13 mouse cellular contexts compared by ENCODE assay signal in the genomic region with DNA sequence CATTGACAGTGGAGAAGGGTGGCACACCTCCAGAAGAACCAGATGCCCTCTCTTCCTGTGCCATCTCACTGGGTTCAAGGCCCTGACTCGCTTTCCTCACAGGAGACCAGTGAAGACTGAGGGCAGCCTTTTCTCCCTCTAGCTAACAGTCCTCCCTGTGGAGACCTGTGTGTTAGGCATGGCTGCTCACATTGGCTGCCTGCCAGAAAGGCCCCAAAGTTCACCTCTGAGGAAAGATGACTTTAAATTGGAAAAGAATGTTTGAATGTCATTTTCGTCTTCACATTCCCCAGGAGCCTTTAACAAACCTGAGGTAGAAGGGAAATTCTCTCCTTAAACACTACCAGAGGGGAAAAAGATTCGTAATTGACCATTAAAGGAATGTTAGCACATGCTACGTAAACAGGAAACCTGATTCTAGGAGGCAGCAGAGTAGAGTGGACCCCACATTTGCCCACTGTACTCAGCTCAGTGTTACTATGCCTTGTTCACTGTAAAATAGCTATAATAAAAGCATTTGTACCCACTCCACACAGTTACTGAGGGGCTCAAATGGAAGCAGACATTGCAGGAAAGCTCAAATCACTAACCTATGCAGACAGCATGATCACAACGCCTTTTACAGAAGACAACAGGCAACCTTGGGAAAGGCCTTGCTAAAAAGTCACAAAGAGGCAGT.
DNase-seq lines count a peak whose midpoint lies in the region; ATAC-seq and TF ChIP-seq lines count a peak whose summit lies in the region.
"Had no signal": no experiment of that assay in that cellular context is flagged by ENCODE, and none has a peak within 500 bp of the region (broad histone marks: within the 10 kb centered on the region; RNA-seq: fewer than 3 reads in every experiment).

No protein-coding gene starts in this region.

- no peak overlapping the region for H3K27ac ChIP-seq in liver, postnatal 0 days (ENCODE audit: low read depth)
- H3K27ac ChIP-seq in embryonic facial prominence, embryonic 12.5 days, result peak overlapping the region; percentile 71; the same call in 1 of the 2 replicates
- peak overlapping the region; percentile 22 for H3K27ac ChIP-seq in limb, embryonic 13.5 days
- H3K27ac ChIP-seq: forebrain, embryonic 10.5 days had no signal

- H3K4me2 ChIP-seq in liver, postnatal 0 days (ENCODE audit: low read depth, low read length), result no peak overlapping the region
- H3K4me2 ChIP-seq in embryonic facial prominence, embryonic 12.5 days (replicated peaks), result no peak overlapping the region
- H3K4me2 ChIP-seq in limb, embryonic 13.5 days (replicated peaks), result no peak overlapping the region

- H3K9ac ChIP-seq in liver, postnatal 0 days (replicated peaks), result no peak overlapping the region
- no peak overlapping the region for H3K9ac ChIP-seq in embryonic facial prominence, embryonic 12.5 days
- H3K9ac ChIP-seq in limb, embryonic 13.5 days, result no peak overlapping the region

- H3K9me3 ChIP-seq in liver, postnatal 0 days (ENCODE audit: low read length), result no peaks in the 10 kb centered on the region
- no peaks in the 10 kb centered on the region for H3K9me3 ChIP-seq in embryonic facial prominence, embryonic 12.5 days
- no peaks in the 10 kb centered on the region for H3K9me3 ChIP-seq in limb, embryonic 13.5 days
- H3K9me3 ChIP-seq: forebrain, embryonic 10.5 days had no signal

- no peak for ATAC-seq in liver, postnatal 0 days
- peak; percentile 75 for ATAC-seq in embryonic facial prominence, embryonic 12.5 days (ENCODE audit: insufficient number of reproducible peaks, insufficient read depth, low FRiP score, low TSS enrichment)
- peak; percentile 75 for ATAC-seq in limb, embryonic 13.5 days (ENCODE audit: low FRiP score, low read depth)
- no peak for ATAC-seq in megakaryocyte-erythroid progenitor cell, adult 5-6 weeks (replicated peaks; ENCODE audit: low FRiP score, low TSS enrichment, poor library complexity, severe bottlenecking)
- ATAC-seq: intestine, postnatal 0 days had no signal

- peak; percentile 6 for DNase-seq in liver
- no peak for DNase-seq in liver, postnatal 0 days
- DNase-seq in kidney, adult 9 months, result peak; percentile 29
- no peak for DNase-seq in thymus, postnatal 10 days (ENCODE audit: low spot score in 2 of 2)
- DNase-seq: gastrocnemius, postnatal 25 days; thymus, postnatal 25 days had no signal

- H3K27me3 ChIP-seq in liver, postnatal 0 days (ENCODE audit: insufficient read depth, low read length), result no peaks in the 10 kb centered on the region
- H3K27me3 ChIP-seq in embryonic facial prominence, embryonic 12.5 days, result no peaks in the 10 kb centered on the region
- no peaks in the 10 kb centered on the region for H3K27me3 ChIP-seq in limb, embryonic 13.5 days
- H3K27me3 ChIP-seq: CH12.LX had no signal

- no peak for TF ChIP-seq EP300 in liver, postnatal 0 days (IDR thresholded peaks at IDR 0.05; ENCODE audit: low read depth)

- H3K4me3 ChIP-seq in liver, postnatal 0 days (ENCODE audit: low read depth, low read length), result no peak overlapping the region
- H3K4me3 ChIP-seq in embryonic facial prominence, embryonic 12.5 days, result no peak overlapping the region
- no peak overlapping the region for H3K4me3 ChIP-seq in limb, embryonic 13.5 days
- H3K4me3 ChIP-seq: forebrain, embryonic 10.5 days; myocyte had no signal

- no peak for TF ChIP-seq CTCF in liver, postnatal 0 days (IDR thresholded peaks at IDR 0.05; ENCODE audit: low read depth)

- H3K36me3 ChIP-seq in liver, postnatal 0 days (replicated peaks; ENCODE audit: insufficient read depth, low read length), result no peaks in the 10 kb centered on the region
- no peaks in the 10 kb centered on the region for H3K36me3 ChIP-seq in embryonic facial prominence, embryonic 12.5 days
- H3K36me3 ChIP-seq in limb, embryonic 13.5 days, result no peaks in the 10 kb centered on the region
- H3K36me3 ChIP-seq: forebrain, embryonic 10.5 days had no signal

- 64% methylated on average over 5 of the region's 5 CpGs for WGBS in liver, postnatal 0 days (ENCODE audit: insufficient replicate concordance)
- WGBS in embryonic facial prominence, embryonic 12.5 days, result 28% methylated on average over 5 of the region's 5 CpGs
- WGBS in limb, embryonic 13.5 days, result 25% methylated on average over 5 of the region's 5 CpGs

- no peaks in the 10 kb centered on the region for H3K4me1 ChIP-seq in liver, postnatal 0 days (ENCODE audit: insufficient read depth)
- H3K4me1 ChIP-seq in embryonic facial prominence, embryonic 12.5 days, result peaks cover 10% of the 10 kb centered on the region; the same call in 1 of the 2 replicates
- peaks cover 25% of the 10 kb centered on the region for H3K4me1 ChIP-seq in limb, embryonic 13.5 days

Comparison
In these comparisons a context has a peak if more than half of its experiments do, and no peak if none do; other contexts are left out.
1. DNase-seq: peak in liver (single experiment) and kidney, adult 9 months (single experiment); none in liver, postnatal 0 days (single experiment) and thymus, postnatal 10 days (0 of 2).
2. ATAC-seq: peak in embryonic facial prominence, embryonic 12.5 days (single experiment) and limb, embryonic 13.5 days (single experiment); none in liver, postnatal 0 days (single experiment) and megakaryocyte-erythroid progenitor cell, adult 5-6 weeks (single experiment).